Mouse (Mus musculus) cerebellum, adult 2 months (tissue): ENCODE measurements around the gene Ugt1a2. TPM values are rescaled to one million over a fixed set of nuclear protein-coding genes. Genes with fewer than 3 reads are reported as not detected.

Experiments
- DNase-seq, 2 experiments: peaks; one replicate each; pipeline ENCODE4 v3.0.0; 2021
- H3K27ac ChIP-seq: fragments of 200-500 bp; 2 replicates; pipeline ENCODE4 v1.5.1; 2012; ENCODE audit warnings: low read length, control low read depth, inconsistent platforms; ENCODE audit not compliant: insufficient read depth
- H3K27me3 ChIP-seq: fragments of 200-500 bp; 2 replicates; pipeline ENCODE4 v1.6.1; 2012; ENCODE audit warnings: inconsistent platforms, mild to moderate bottlenecking, low read length, moderate library complexity; ENCODE audit not compliant: control insufficient read depth, insufficient read depth
- H3K4me1 ChIP-seq: fragments of 200-500 bp; 2 replicates; pipeline ENCODE4 v1.6.1; 2011; ENCODE audit warnings: low read length; ENCODE audit not compliant: control insufficient read depth, insufficient read depth
- H3K4me3 ChIP-seq: fragments of 200-500 bp; replicated peaks from 2 replicates; pipeline ENCODE3; 2011; ENCODE audit warnings: mild to moderate bottlenecking, low read depth, low read length, control low read depth; ENCODE audit not compliant: insufficient read depth
- CTCF ChIP-seq: fragments of 200-500 bp; IDR thresholded peaks from 2 replicates; pipeline ENCODE4 v1.5.1; 2011; ENCODE audit warnings: low read depth, mild to moderate bottlenecking, control low read depth, low read length, moderate library complexity, borderline replicate concordance; ENCODE audit not compliant: insufficient read depth
- POLR2A ChIP-seq: fragments of 200-500 bp; IDR thresholded peaks from 2 replicates; pipeline ENCODE4 v1.6.1; 2011; ENCODE audit warnings: low read length, control low read depth, borderline replicate concordance; ENCODE audit not compliant: insufficient read depth
- WGBS: fragments of 180-500 bp; shearing (Covaris S2); methylation state at CpG from one replicate; pipeline ENCODE4 v1.1.7; 2018; 5-methylcytosine and 5-hydroxymethylcytosine counted together
- polyA plus RNA-seq: library from polyadenylated mRNA; depleted of rRNA; stranded (reverse); fragments of >200 nt; gene quantifications from 2 replicates; pipeline ENCODE4 v1.2.3, GENCODE M21; 2012

Gene Ugt1a2
- polyA plus RNA-seq, 1 experiment, result not detected

GRCm38 (mm10) chr1:88240072-88240471 is 39.7 kb downstream of the Ugt1a2 start:
- WGBS, result 71% methylated on average over 5 of the region's 5 CpGs
- no peaks in the 10 kb centered on the region for H3K4me1 ChIP-seq
- no peaks in the 10 kb centered on the region for H3K27me3 ChIP-seq
- no peak overlapping the region for H3K27ac ChIP-seq
- no peak for TF ChIP-seq CTCF
- no peak for TF ChIP-seq POLR2A
- DNase-seq, result no peak
- no peak overlapping the region for H3K4me3 ChIP-seq

- Histone ChIP-seq H3K27me3 (no peaks in the 10 kb centered on the region), H3K4me1 (no peaks in the 10 kb centered on the region), H3K4me3 (no peak overlapping the region), H3K27ac (no peak overlapping the region)
- TF ChIP-seq CTCF (no peak), POLR2A (no peak)
- DNase-seq, result no peak
- WGBS, result 65% methylated on average over 4 of the region's 4 CpGs
Measured at GRCm38 (mm10) chr1:88240579-88240978, 40.2 kb downstream of the Ugt1a2 start.

- WGBS, result 61% methylated on average over 5 of the region's 5 CpGs
- TF ChIP-seq POLR2A (no peak), CTCF (no peak)
- Histone ChIP-seq H3K27ac (no peak overlapping the region), H3K4me1 (no peaks in the 10 kb centered on the region), H3K27me3 (no peaks in the 10 kb centered on the region), H3K4me3 (no peak overlapping the region)
- DNase-seq, result no peak
Measured at GRCm38 (mm10) chr1:88243861-88244260, 43.5 kb downstream of the Ugt1a2 start.

GRCm38 (mm10) chr1:88245881-88246280 is 45.5 kb downstream of the Ugt1a2 start:
- WGBS, result 77% methylated on average over 6 of the region's 6 CpGs
- Histone ChIP-seq H3K4me3 (no peak overlapping the region), H3K4me1 (no peaks in the 10 kb centered on the region), H3K27ac (no peak overlapping the region), H3K27me3 (no peaks in the 10 kb centered on the region)
- TF ChIP-seq POLR2A (no peak), CTCF (no peak)
- no peak for DNase-seq

GRCm38 (mm10) chr1:88246386-88246785 is 46.0 kb downstream of the Ugt1a2 start:
- DNase-seq, result no peak
- H3K4me1 ChIP-seq, result no peaks in the 10 kb centered on the region
- no peaks in the 10 kb centered on the region for H3K27me3 ChIP-seq
- 47% methylated on average over 6 of the region's 6 CpGs for WGBS
- H3K4me3 ChIP-seq, result no peak overlapping the region
- no peak overlapping the region for H3K27ac ChIP-seq
- TF ChIP-seq CTCF (no peak), POLR2A (no peak)

- Histone ChIP-seq H3K4me1 (no peaks in the 10 kb centered on the region), H3K27ac (no peak overlapping the region), H3K4me3 (no peak overlapping the region), H3K27me3 (no peaks in the 10 kb centered on the region)
- DNase-seq, result no peak
- WGBS, result 46% methylated on average over 2 of the region's 2 CpGs
- TF ChIP-seq POLR2A, result no peak
- TF ChIP-seq CTCF, result no peak
Measured at GRCm38 (mm10) chr1:88247660-88248059, 47.3 kb downstream of the Ugt1a2 start.

GRCm38 (mm10) chr1:88248658-88249057 is 48.3 kb downstream of the Ugt1a2 start:
- Histone ChIP-seq H3K4me3 (no peak overlapping the region), H3K27me3 (no peaks in the 10 kb centered on the region), H3K4me1 (no peaks in the 10 kb centered on the region), H3K27ac (no peak overlapping the region)
- DNase-seq, result no peak
- TF ChIP-seq CTCF (no peak), POLR2A (no peak)
- WGBS, result 56% methylated on average over 4 of the region's 4 CpGs

- H3K27me3 ChIP-seq, result no peaks in the 10 kb centered on the region
- DNase-seq, result no peak
- no peak overlapping the region for H3K27ac ChIP-seq
- TF ChIP-seq POLR2A, result no peak
- TF ChIP-seq CTCF, result no peak
- H3K4me1 ChIP-seq, result no peaks in the 10 kb centered on the region
- no peak overlapping the region for H3K4me3 ChIP-seq
- 74% methylated on average over 7 of the region's 7 CpGs for WGBS
Measured at GRCm38 (mm10) chr1:88249596-88249995, 49.2 kb downstream of the Ugt1a2 start.
